8 mouse cellular contexts compared by ENCODE assay signal in genomic region chr10:79997034-79997760, GRCm38 (mm10). TPM values are rescaled to one million over a fixed set of nuclear protein-coding genes. Genes with fewer than 3 reads are reported as not detected.
DNase-seq lines count a peak whose midpoint lies in the region; ATAC-seq and TF ChIP-seq lines count a peak whose summit lies in the region.

No protein-coding gene starts in this region.

- TF ChIP-seq CTCF in ES-Bruce4 (IDR thresholded peaks at IDR 0.05; ENCODE audit: low read depth, low read length) = no peak

- H3K4me3 ChIP-seq in ES-Bruce4 (ENCODE audit: low read depth, low read length) = peak overlapping the region; percentile 96
- H3K4me3 ChIP-seq in embryonic facial prominence, embryonic 15.5 days (replicated peaks) = peak overlapping the region; percentile 54
- peak overlapping the region; percentile 53 to 73 for H3K4me3 ChIP-seq in heart, embryonic 14.5 days (ENCODE audit: control insufficient read depth in 1 of 2, insufficient read depth in 1 of 2, low read depth in 1 of 2, low read length in 2 of 2)
- H3K4me3 ChIP-seq in lung, embryonic 16.5 days (ENCODE audit: low read length) = peak overlapping the region; percentile 57

- peak overlapping the region; percentile 75 for H3K9ac ChIP-seq in ES-Bruce4 (ENCODE audit: low read depth, poor library complexity, severe bottlenecking)
- 0 out of 2 replicates have a peak overlapping the region, but pooled peaks have one; percentile 19 for H3K9ac ChIP-seq in embryonic facial prominence, embryonic 15.5 days
- H3K9ac ChIP-seq in heart, embryonic 14.5 days (ENCODE audit: low read length) = peak overlapping the region; percentile 74
- peak overlapping the region; percentile 62 for H3K9ac ChIP-seq in lung, embryonic 16.5 days (ENCODE audit: low read length)

- peak; percentile 44 for ATAC-seq in embryonic facial prominence, embryonic 15.5 days (ENCODE audit: insufficient number of reproducible peaks, low FRiP score, low TSS enrichment, low read depth)
- peak; percentile 25; the same call in 1 of the 2 replicates for ATAC-seq in heart, embryonic 14.5 days (ENCODE audit: insufficient number of reproducible peaks, insufficient read depth, low FRiP score, low read depth)
- peak; percentile 54 for ATAC-seq in lung, embryonic 16.5 days (ENCODE audit: low read depth)

- TF ChIP-seq EP300 in ES-Bruce4 (IDR thresholded peaks at IDR 0.05; ENCODE audit: insufficient read depth, low read depth, low read length) = no peak

- H3K9me3 ChIP-seq in ES-Bruce4 (replicated peaks; ENCODE audit: control insufficient read depth, insufficient read depth, low read length, poor library complexity, severe bottlenecking) = no peaks in the 10 kb centered on the region
- H3K9me3 ChIP-seq in embryonic facial prominence, embryonic 15.5 days (replicated peaks) = no peaks in the 10 kb centered on the region
- H3K9me3 ChIP-seq in heart, embryonic 14.5 days (ENCODE audit: control insufficient read depth, low read length) = no peaks in the 10 kb centered on the region
- no peaks in the 10 kb centered on the region for H3K9me3 ChIP-seq in lung, embryonic 16.5 days (ENCODE audit: control insufficient read depth, low read length)

- WGBS in embryonic facial prominence, embryonic 15.5 days = under 1% methylated on average over 35 of the region's 35 CpGs
- WGBS in heart, embryonic 14.5 days = 1% methylated on average over 35 of the region's 35 CpGs
- WGBS in lung, embryonic 16.5 days = under 1% methylated on average over 35 of the region's 35 CpGs

- no peaks in the 10 kb centered on the region for H3K36me3 ChIP-seq in ES-Bruce4 (ENCODE audit: control insufficient read depth, insufficient read depth, low read length, poor library complexity, severe bottlenecking)
- H3K36me3 ChIP-seq in embryonic facial prominence, embryonic 15.5 days = peaks cover 37% of the 10 kb centered on the region
- peaks cover 33% of the 10 kb centered on the region for H3K36me3 ChIP-seq in heart, embryonic 14.5 days (ENCODE audit: control insufficient read depth, insufficient read depth, low read length)
- H3K36me3 ChIP-seq in lung, embryonic 16.5 days (ENCODE audit: control insufficient read depth, insufficient read depth, low read length) = peaks cover 30% of the 10 kb centered on the region

- peak; percentile 91 for DNase-seq in brain, adult 2 months (ENCODE audit: low read depth, low spot score)
- peak; percentile 82 for DNase-seq in kidney, postnatal 10 days
- peak; percentile 91 for DNase-seq in retina, embryonic 14.5 days (ENCODE audit: low spot score)
- DNase-seq in thymus, postnatal 25 days = peak; percentile 81

- peak overlapping the region; percentile 88 for H3K4me2 ChIP-seq in embryonic facial prominence, embryonic 15.5 days (replicated peaks)
- H3K4me2 ChIP-seq in heart, embryonic 14.5 days (ENCODE audit: low read length) = peak overlapping the region; percentile 80
- H3K4me2 ChIP-seq in lung, embryonic 16.5 days (ENCODE audit: low read depth, low read length) = peak overlapping the region; percentile 83

- H3K27me3 ChIP-seq in ES-Bruce4 (ENCODE audit: control insufficient read depth, insufficient read depth, low read length, poor library complexity, severe bottlenecking) = no peaks in the 10 kb centered on the region
- H3K27me3 ChIP-seq in embryonic facial prominence, embryonic 15.5 days = no peaks in the 10 kb centered on the region
- H3K27me3 ChIP-seq in heart, embryonic 14.5 days (ENCODE audit: control insufficient read depth, insufficient read depth, low read length) = peaks cover 9% of the 10 kb centered on the region; the same call in 1 of the 2 replicates
- H3K27me3 ChIP-seq in lung, embryonic 16.5 days (ENCODE audit: control insufficient read depth, insufficient read depth, low read depth, low read length) = no peaks in the 10 kb centered on the region

- no peak overlapping the region for H3K27ac ChIP-seq in ES-Bruce4 (ENCODE audit: insufficient read depth, low read length)
- peak overlapping the region; percentile 73 for H3K27ac ChIP-seq in embryonic facial prominence, embryonic 15.5 days (replicated peaks)
- peak overlapping the region in 1 of 2 experiments; percentile 73; a peak in 1 of 4 replicates for H3K27ac ChIP-seq in heart, embryonic 14.5 days (replicated peaks in 1 of 2; ENCODE audit: control insufficient read depth in 1 of 2, insufficient read depth in 1 of 2, low read depth in 2 of 2, low read length in 2 of 2)
- peak overlapping the region; percentile 32 for H3K27ac ChIP-seq in lung, embryonic 16.5 days (ENCODE audit: low read length)

- no peaks in the 10 kb centered on the region for H3K4me1 ChIP-seq in ES-Bruce4 (ENCODE audit: control insufficient read depth, insufficient read depth, low read length)
- H3K4me1 ChIP-seq in embryonic facial prominence, embryonic 15.5 days = peaks cover 31% of the 10 kb centered on the region
- peaks cover 9 to 11% of the 10 kb centered on the region in 2 experiments; a peak in 3 of 4 replicates for H3K4me1 ChIP-seq in heart, embryonic 14.5 days (ENCODE audit: control insufficient read depth in 2 of 2, insufficient read depth in 2 of 2, low read length in 2 of 2)
- peaks cover 14% of the 10 kb centered on the region for H3K4me1 ChIP-seq in lung, embryonic 16.5 days (replicated peaks; ENCODE audit: control insufficient read depth, insufficient read depth, low read length)

- TF ChIP-seq POLR2A in ES-Bruce4 (IDR thresholded peaks at IDR 0.05; ENCODE audit: insufficient read depth, low read length) = no peak

RNA-seq across cellular contexts. Expression of gene Abca7, which starts 0.9 kb away (rescaled TPM):
- polyA plus RNA-seq in ES-Bruce4 (2011; ENCODE audit: insufficient read depth, insufficient read length, low read depth, missing spikeins) = 10.6 and 11.0 TPM in 2 replicates
- 3.7 and 4.0 TPM in 2 replicates for polyA plus RNA-seq in embryonic facial prominence, embryonic 15.5 days (2015; fragmentation: Nextera tagmentation; extraction: Ambion mirVana)
- 1.6 and 1.7 TPM in 2 replicates for polyA plus RNA-seq in heart, embryonic 14.5 days (2014; fragmentation: Nextera tagmentation; extraction: Ambion mirVana)
- 4.9 and 5.6 TPM in 2 replicates for polyA plus RNA-seq in lung, embryonic 16.5 days (2015; fragmentation: Nextera tagmentation; extraction: Ambion mirVana)

RNA-seq across cellular contexts. Expression of gene Cnn2, which starts 8.8 kb away (rescaled TPM):
- polyA plus RNA-seq in ES-Bruce4 (2011; ENCODE audit: insufficient read depth, insufficient read length, low read depth, missing spikeins) = 156 and 164 TPM in 2 replicates
- polyA plus RNA-seq in embryonic facial prominence, embryonic 15.5 days (2015; fragmentation: Nextera tagmentation; extraction: Ambion mirVana) = 288 and 296 TPM in 2 replicates
- polyA plus RNA-seq in heart, embryonic 14.5 days (2014; fragmentation: Nextera tagmentation; extraction: Ambion mirVana) = 265 and 275 TPM in 2 replicates
- polyA plus RNA-seq in lung, embryonic 16.5 days (2015; fragmentation: Nextera tagmentation; extraction: Ambion mirVana) = 401 and 405 TPM in 2 replicates

RNA-seq across cellular contexts. Expression of gene Tmem259, which starts 13.1 kb away (rescaled TPM):
- polyA plus RNA-seq in ES-Bruce4 (2011; ENCODE audit: insufficient read depth, insufficient read length, low read depth, missing spikeins) = 54.6 and 61.1 TPM in 2 replicates
- 23.9 and 29.3 TPM in 2 replicates for polyA plus RNA-seq in embryonic facial prominence, embryonic 15.5 days (2015; fragmentation: Nextera tagmentation; extraction: Ambion mirVana)
- polyA plus RNA-seq in heart, embryonic 14.5 days (2014; fragmentation: Nextera tagmentation; extraction: Ambion mirVana) = 16.2 and 20.3 TPM in 2 replicates
- 7.3 and 9.0 TPM in 2 replicates for polyA plus RNA-seq in lung, embryonic 16.5 days (2015; fragmentation: Nextera tagmentation; extraction: Ambion mirVana)

RNA-seq across cellular contexts. Expression of gene Arhgap45, which starts 19.3 kb away (rescaled TPM):
- 6.5 and 6.9 TPM in 2 replicates for polyA plus RNA-seq in ES-Bruce4 (2011; ENCODE audit: insufficient read depth, insufficient read length, low read depth, missing spikeins)
- polyA plus RNA-seq in embryonic facial prominence, embryonic 15.5 days (2015; fragmentation: Nextera tagmentation; extraction: Ambion mirVana) = 5.1 and 6.2 TPM in 2 replicates
- 3.0 and 3.4 TPM in 2 replicates for polyA plus RNA-seq in heart, embryonic 14.5 days (2014; fragmentation: Nextera tagmentation; extraction: Ambion mirVana)
- polyA plus RNA-seq in lung, embryonic 16.5 days (2015; fragmentation: Nextera tagmentation; extraction: Ambion mirVana) = 18.1 and 21.8 TPM in 2 replicates

RNA-seq across cellular contexts. Expression of gene Grin3b, which starts 26.7 kb away (rescaled TPM):
- not detected in 2 replicates for polyA plus RNA-seq in ES-Bruce4 (2011; ENCODE audit: insufficient read depth, insufficient read length, low read depth, missing spikeins)
- polyA plus RNA-seq in embryonic facial prominence, embryonic 15.5 days (2015; fragmentation: Nextera tagmentation; extraction: Ambion mirVana) = 0.63 and 0.77 TPM in 2 replicates
- polyA plus RNA-seq in heart, embryonic 14.5 days (2014; fragmentation: Nextera tagmentation; extraction: Ambion mirVana) = 0.09 and 0.18 TPM in 2 replicates
- polyA plus RNA-seq in lung, embryonic 16.5 days (2015; fragmentation: Nextera tagmentation; extraction: Ambion mirVana) = 0.25 and 0.75 TPM in 2 replicates

Comparison
In these comparisons a context has a peak if more than half of its experiments do, and no peak if none do; other contexts are left out.
1. H3K9ac ChIP-seq: peak in every context shown above with its lines; median percentile 75 in ES-Bruce4; 74 in heart, embryonic 14.5 days; 62 in lung, embryonic 16.5 days; 19 in embryonic facial prominence, embryonic 15.5 days.